Mouse (Mus musculus) CH12.LX (cell line): ENCODE measurements around the gene C2cd4a. TPM values are rescaled to one million over a fixed set of nuclear protein-coding genes. Genes with fewer than 3 reads are reported as not detected.

Experiments
- DNase-seq: peaks from one replicate; pipeline ENCODE4 v3.0.0-alpha.2; 2013; ENCODE audit errors: extremely low read depth
- H3K27ac ChIP-seq: 2 replicates; pipeline ENCODE4 v1.5.1; 2012; ENCODE audit warnings: low read depth, mild to moderate bottlenecking, control low read depth, moderate library complexity; ENCODE audit not compliant: insufficient read depth
- H3K27me3 ChIP-seq: replicated peaks from 2 replicates; pipeline ENCODE3; 2012; ENCODE audit warnings: inconsistent platforms
- H3K36me3 ChIP-seq, 2 experiments: replicated peaks in 1 of 2; 2 replicates each; pipeline versions ENCODE3 to v1.6.1; 2012; ENCODE audit warnings: inconsistent platforms in 1 of 2, low read length in 1 of 2, mild to moderate bottlenecking in 1 of 2, mixed read lengths in 1 of 2, moderate library complexity in 1 of 2; ENCODE audit not compliant: control insufficient read depth in 1 of 2, insufficient read depth in 1 of 2
- H3K4me1 ChIP-seq, 2 experiments: 2 replicates each; pipeline ENCODE4 v1.6.1; 2012; ENCODE audit warnings: inconsistent platforms in 1 of 2, moderate library complexity in 1 of 2; ENCODE audit not compliant: insufficient read depth in 2 of 2, control insufficient read depth in 1 of 2
- H3K4me2 ChIP-seq: 2 replicates; pipeline ENCODE4 v1.6.1; 2012; ENCODE audit warnings: low read depth, mild to moderate bottlenecking, control low read depth; ENCODE audit not compliant: poor library complexity, insufficient read depth, severe bottlenecking
- H3K4me3 ChIP-seq, 3 experiments: fragments of 150-350 bp in 1 of 3; sonication (generic) in 1 of 3; replicated peaks in 1 of 3; 2 replicates each; pipeline versions ENCODE3 to v1.5.1; 2011 to 2012; ENCODE audit warnings: low read depth in 2 of 3, low read length in 2 of 3, mild to moderate bottlenecking in 2 of 3, moderate library complexity in 2 of 3, control low read depth in 1 of 3, improper control_type of control experiment in 1 of 3, inconsistent platforms in 1 of 3, mixed read lengths in 1 of 3; ENCODE audit not compliant: poor library complexity in 1 of 3
- H3K79me2 ChIP-seq: replicated peaks from 2 replicates; pipeline ENCODE4 v1.6.1; 2012; ENCODE audit warnings: mild to moderate bottlenecking, moderate library complexity; ENCODE audit not compliant: control insufficient read depth, poor library complexity, insufficient read depth, severe bottlenecking; ENCODE audit errors: extremely low read depth
- H3K9ac ChIP-seq: 2 replicates; pipeline ENCODE4 v1.6.1; 2012; ENCODE audit warnings: low read depth, mild to moderate bottlenecking, control low read depth, moderate library complexity; ENCODE audit not compliant: insufficient read depth
- H3K9me3 ChIP-seq: replicated peaks from 2 replicates; pipeline ENCODE3; 2012; ENCODE audit warnings: low read length, inconsistent platforms, mixed read lengths
- BHLHE40 ChIP-seq: IDR thresholded peaks from 2 replicates; pipeline ENCODE4 v1.6.1; 2011; ENCODE audit warnings: mild to moderate bottlenecking, low read depth, low read length, improper control_type of control experiment
- CHD1 ChIP-seq: IDR thresholded peaks from 2 replicates; pipeline ENCODE4 v1.6.1; 2012; ENCODE audit warnings: low read depth, low read length, improper control_type of control experiment, inconsistent platforms
- CHD2 ChIP-seq: IDR thresholded peaks from 2 replicates; pipeline ENCODE4 v1.6.1; 2011; ENCODE audit warnings: low read length, improper control_type of control experiment
- CTCF ChIP-seq, 2 experiments: IDR thresholded peaks in 1 of 2; conservative IDR thresholded peaks in 1 of 2; 2 replicates each; pipeline ENCODE4 v1.5.1; 2011 to 2012; ENCODE audit warnings: low read depth in 2 of 2, low read length in 2 of 2, improper control_type of control experiment in 1 of 2, inconsistent platforms in 1 of 2, mild to moderate bottlenecking in 1 of 2, moderate library complexity in 1 of 2
- E2F4 ChIP-seq: IDR thresholded peaks from 2 replicates; pipeline ENCODE4 v1.6.1; 2011; ENCODE audit warnings: low read depth, low read length, improper control_type of control experiment; ENCODE audit not compliant: insufficient replicate concordance
- ELF1 ChIP-seq: IDR thresholded peaks from 2 replicates; pipeline ENCODE4 v1.6.1; 2014; ENCODE audit warnings: low read depth, mild to moderate bottlenecking, inconsistent platforms, low read length, improper control_type of control experiment
- ETS1 ChIP-seq: conservative IDR thresholded peaks from 2 replicates; pipeline ENCODE4 v1.6.1; 2012; ENCODE audit warnings: low read depth, mild to moderate bottlenecking, inconsistent platforms, low read length, improper control_type of control experiment, moderate library complexity
- HCFC1 ChIP-seq: IDR thresholded peaks from 2 replicates; pipeline ENCODE4 v1.6.1; 2012; ENCODE audit warnings: low read depth, mild to moderate bottlenecking, inconsistent platforms, low read length, improper control_type of control experiment
- IRF4 ChIP-seq: IDR thresholded peaks from 2 replicates; pipeline ENCODE4 v1.6.1; 2014; ENCODE audit warnings: low read depth, mild to moderate bottlenecking, inconsistent platforms, low read length, improper control_type of control experiment
- JUN ChIP-seq: IDR thresholded peaks from 2 replicates; pipeline ENCODE4 v1.6.1; 2011; ENCODE audit warnings: low read depth, mild to moderate bottlenecking, low read length, improper control_type of control experiment, moderate library complexity; ENCODE audit not compliant: insufficient read depth
- MAFK ChIP-seq: IDR thresholded peaks from 2 replicates; pipeline ENCODE4 v1.6.1; 2011; ENCODE audit warnings: low read length, improper control_type of control experiment; ENCODE audit not compliant: insufficient replicate concordance
- MAZ ChIP-seq: IDR thresholded peaks from 2 replicates; pipeline ENCODE4 v1.6.1; 2012; ENCODE audit warnings: low read depth, mild to moderate bottlenecking, inconsistent platforms, low read length, improper control_type of control experiment, moderate library complexity
- MEF2A ChIP-seq: IDR thresholded peaks from 2 replicates; pipeline ENCODE4 v1.6.1; 2014; ENCODE audit warnings: low read depth, mild to moderate bottlenecking, inconsistent platforms, low read length, improper control_type of control experiment, borderline replicate concordance
- MXI1 ChIP-seq: IDR thresholded peaks from 2 replicates; pipeline ENCODE4 v1.6.1; 2011; ENCODE audit warnings: mild to moderate bottlenecking, low read depth, low read length, improper control_type of control experiment
- MYC ChIP-seq: IDR thresholded peaks from 2 replicates; pipeline ENCODE4 v1.6.1; 2011; ENCODE audit warnings: low read depth, mild to moderate bottlenecking, improper control_type of control experiment, low read length
- NELFE ChIP-seq: IDR thresholded peaks from 2 replicates; pipeline ENCODE4 v1.6.1; 2011; ENCODE audit warnings: low read depth, low read length, improper control_type of control experiment
- NRF1 ChIP-seq: IDR thresholded peaks from 2 replicates; pipeline ENCODE4 v1.6.1; 2014; ENCODE audit warnings: low read depth, mild to moderate bottlenecking, inconsistent platforms, low read length, improper control_type of control experiment, moderate library complexity
- POLR2A ChIP-seq: IDR thresholded peaks from 2 replicates; pipeline ENCODE4 v1.6.1; 2011; ENCODE audit warnings: low read depth, mild to moderate bottlenecking, improper control_type of control experiment, low read length
- POLR2AphosphoS2 ChIP-seq: IDR thresholded peaks from 2 replicates; pipeline ENCODE4 v1.6.1; 2011; ENCODE audit warnings: low read depth, low read length, improper control_type of control experiment
- RAD21 ChIP-seq: IDR thresholded peaks from 2 replicates; pipeline ENCODE4 v1.6.1; 2011; ENCODE audit warnings: low read depth, mild to moderate bottlenecking, low read length, improper control_type of control experiment, moderate library complexity
- RCOR1 ChIP-seq: conservative IDR thresholded peaks from 2 replicates; pipeline ENCODE4 v1.6.1; 2012; ENCODE audit warnings: low read depth, mild to moderate bottlenecking, inconsistent platforms, low read length, improper control_type of control experiment
- TBP ChIP-seq: conservative IDR thresholded peaks from 2 replicates; pipeline ENCODE4 v1.6.1; 2011; ENCODE audit warnings: low read depth, low read length, improper control_type of control experiment
- TCF12 ChIP-seq: IDR thresholded peaks from 2 replicates; pipeline ENCODE4 v1.6.1; 2014; ENCODE audit warnings: low read depth, mild to moderate bottlenecking, inconsistent platforms, low read length, improper control_type of control experiment
- USF1 ChIP-seq: IDR thresholded peaks from 2 replicates; pipeline ENCODE4 v1.6.1; 2014; ENCODE audit warnings: low read depth, mild to moderate bottlenecking, inconsistent platforms, low read length, improper control_type of control experiment
- USF2 ChIP-seq: conservative IDR thresholded peaks from 2 replicates; pipeline ENCODE4 v1.6.1; 2011; ENCODE audit warnings: low read depth, low read length, improper control_type of control experiment
- ZC3H11A ChIP-seq: IDR thresholded peaks from 2 replicates; pipeline ENCODE4 v1.6.1; 2012; ENCODE audit warnings: low read depth, mild to moderate bottlenecking, inconsistent platforms, low read length, improper control_type of control experiment
- ZKSCAN1 ChIP-seq: IDR thresholded peaks from 2 replicates; pipeline ENCODE4 v1.6.1; 2012; ENCODE audit warnings: low read depth, inconsistent platforms, low read length, improper control_type of control experiment, borderline replicate concordance
- ZMIZ1 ChIP-seq: IDR thresholded peaks from 2 replicates; pipeline ENCODE4 v1.6.1; 2012; ENCODE audit warnings: low read depth, mild to moderate bottlenecking, inconsistent platforms, low read length, improper control_type of control experiment
- dilution Hi-C: fragments of 300-500 bp; cut with MboI; formaldehyde crosslinking; loops from 2 replicates; pipeline ENCODE4 v1.14.3; 2020; ENCODE audit warnings: low sequenced_read_pairs; ENCODE audit not compliant: extremely low pct_unique_long_range_greater_than_20kb, extremely low pct_ligation_motif_present
- in situ Hi-C: fragments of 300-500 bp; cut with MboI; formaldehyde crosslinking; loops from 3 replicates; pipeline ENCODE4 v1.14.3; 2019; ENCODE audit warnings: low sequenced_read_pairs, low pct_ligation_motif_present, low pct_unique_long_range_greater_than_20kb, mixed read lengths
- polyA plus RNA-seq: library from polyadenylated mRNA; unstranded; fragments of >175 nt; gene quantifications from 2 replicates; pipeline ENCODE4 v1.2.1, GENCODE M21; 2012; ENCODE audit warnings: low read depth; ENCODE audit not compliant: insufficient read length
- total RNA-seq, 2 experiments: library from RNA; depleted of rRNA; stranded (reverse); fragments of 300-350 nt in 1 of 2; fragments of >200 nt in 1 of 2; gene quantifications; 2 replicates each; pipeline ENCODE4 v1.2.3; 2012 to 2014

Gene C2cd4a
- total and polyA plus RNA-seq, 3 experiments = 0.16 TPM; not detected in 2

DNA sequence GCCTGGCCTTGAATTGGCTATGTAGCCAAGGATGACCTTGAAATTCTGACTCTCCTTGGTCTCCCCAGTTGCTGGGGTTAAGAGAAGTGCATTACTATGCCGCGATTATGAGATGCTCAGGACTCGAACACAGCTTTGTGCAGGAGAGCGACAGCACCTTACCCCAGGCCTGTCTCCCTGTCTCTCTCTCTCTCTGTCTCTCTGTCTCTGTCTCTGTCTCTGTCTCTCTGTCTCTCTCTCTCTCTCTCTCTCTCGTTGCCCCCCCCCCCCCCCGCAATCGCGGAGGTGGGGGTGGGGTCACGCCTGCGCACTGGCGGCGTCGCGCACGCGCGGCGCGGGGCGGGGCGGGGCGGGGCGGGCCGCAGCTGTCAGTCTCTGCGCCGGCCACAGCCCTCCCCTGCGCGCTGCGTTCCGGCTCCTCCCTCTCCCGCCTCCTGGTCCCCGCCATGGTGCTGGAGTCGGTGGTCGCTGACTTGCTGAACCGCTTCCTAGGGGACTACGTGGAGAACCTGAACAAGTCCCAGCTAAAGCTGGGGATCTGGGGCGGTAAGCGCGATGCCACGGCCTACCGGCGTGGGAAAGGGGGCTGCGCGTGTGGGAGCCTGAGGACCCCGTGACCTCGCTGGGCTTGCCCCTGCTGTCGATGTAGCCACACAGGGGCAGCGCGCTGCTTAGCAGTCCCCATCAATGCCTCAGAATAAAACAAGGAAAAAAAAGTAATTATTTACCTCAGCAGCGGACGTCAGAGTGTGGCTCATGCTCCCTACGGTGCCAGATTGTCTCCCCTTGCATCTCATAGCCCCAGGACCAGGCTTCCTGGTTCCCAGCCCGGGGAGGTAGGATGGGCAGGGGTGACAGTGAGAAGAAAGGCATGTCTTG is 8.1 kb upstream of the C2cd4a start, which contains the start of gene Vps13c (continued):
- TF ChIP-seq ZKSCAN1 (no peak), ETS1 (no peak), CHD1 (no peak), RCOR1 (no peak), MEF2A (no peak), IRF4 (0 out of 2 replicates have a peak, but pooled peaks have one; percentile 3), BHLHE40 (no peak), MXI1 (peak; percentile 81), MYC (no peak), CHD2 (no peak; the same call in 1 of the 2 replicates), HCFC1 (peak; percentile 45; the same call in 1 of the 2 replicates), USF2 (no peak), USF1 (no peak; the same call in 1 of the 2 replicates), E2F4 (no peak), NELFE (peak; percentile 79), POLR2A (peak; percentile 78)

DNA sequence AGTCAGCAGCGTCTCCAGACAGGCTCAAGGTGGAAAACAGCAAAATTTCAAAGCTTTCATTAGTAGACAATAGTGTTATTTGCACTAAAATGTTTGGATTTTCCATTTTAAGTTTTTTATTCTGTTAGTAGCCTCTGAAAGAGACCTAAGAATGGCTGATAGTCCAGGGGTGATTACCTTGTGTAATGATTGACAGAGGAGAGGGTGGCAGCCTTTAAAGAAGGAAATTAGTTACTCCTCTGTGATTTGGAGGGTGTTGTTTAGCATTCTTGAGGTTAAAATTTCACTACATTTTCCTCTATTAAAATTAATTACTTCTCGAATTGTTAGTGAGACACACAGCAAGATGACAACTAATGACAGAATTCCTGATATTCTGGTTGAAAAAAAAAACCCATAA is 5.2 kb upstream of the C2cd4a start:
- Histone ChIP-seq H3K9me3 (no peaks in the 10 kb centered on the region), H3K4me3 (no peak overlapping the region), H3K79me2 (no peaks in the 10 kb centered on the region; the same call in 1 of the 2 replicates), H3K36me3 (no peaks in the 10 kb centered on the region), H3K27me3 (no peaks in the 10 kb centered on the region), H3K4me1 (peaks cover 0 to 11% of the 10 kb centered on the region in 2 experiments; a peak in 3 of 4 replicates), H3K27ac (no peak overlapping the region), H3K4me2 (no peak overlapping the region), H3K9ac (no peak overlapping the region)
- no peak for TF ChIP-seq NRF1
- TF ChIP-seq ZC3H11A = no peak
- no peak for TF ChIP-seq BHLHE40
- no peak for TF ChIP-seq JUN
- no peak for TF ChIP-seq ZMIZ1
- no peak for TF ChIP-seq CTCF (conservative IDR thresholded peaks at IDR 0.05 in 1 of 2, IDR thresholded peaks at IDR 0.05 in 1 of 2; ENCODE audit: low read depth in 2 of 2, low read length in 2 of 2)
- no peak for TF ChIP-seq MAFK
- no peak for TF ChIP-seq MAZ
- no peak for TF ChIP-seq RAD21
- no peak for TF ChIP-seq ELF1
- TF ChIP-seq ZKSCAN1 = no peak
- no peak for TF ChIP-seq TBP
- TF ChIP-seq USF1 = no peak
- TF ChIP-seq TCF12 = no peak
- no peak for TF ChIP-seq POLR2AphosphoS2
- no peak for TF ChIP-seq CHD1
- DNase-seq = no peak
- dilution Hi-C loops = no loop called here
- in situ Hi-C loops = no loop called here
